Mouse (Mus musculus) embryonic fibroblast, embryonic 13.5 days (primary cell): ENCODE measurements around the gene Galnt4. TPM values are rescaled to one million over a fixed set of nuclear protein-coding genes. Genes with fewer than 3 reads are reported as not detected.

Source experiments
- H3K27ac ChIP-seq: 2 replicates; pipeline ENCODE4 v1.5.1; 2012; ENCODE audit warnings: low read length, control low read depth, inconsistent platforms; ENCODE audit not compliant: insufficient read depth
- H3K4me1 ChIP-seq: 2 replicates; pipeline ENCODE4 v1.6.1; 2011; ENCODE audit warnings: low read length; ENCODE audit not compliant: control insufficient read depth, insufficient read depth
- H3K4me3 ChIP-seq: 2 replicates; pipeline ENCODE4 v1.5.1; 2011; ENCODE audit warnings: mild to moderate bottlenecking, control low read depth, low read length; ENCODE audit not compliant: insufficient read depth
- CTCF ChIP-seq: IDR thresholded peaks from 2 replicates; pipeline ENCODE4 v1.5.1; 2011; ENCODE audit warnings: mild to moderate bottlenecking, control low read depth, low read length, moderate library complexity, borderline replicate concordance; ENCODE audit not compliant: insufficient read depth
- POLR2A ChIP-seq: IDR thresholded peaks from 2 replicates; pipeline ENCODE4 v1.6.1; 2011; ENCODE audit warnings: low read depth, mild to moderate bottlenecking, control low read depth, low read length, moderate library complexity
- polyA plus RNA-seq: library from polyadenylated mRNA; stranded (reverse); fragments of >200 nt; gene quantifications from 2 replicates; pipeline ENCODE4 v1.2.4, GENCODE M21; 2011; ENCODE audit warnings: low read depth; ENCODE audit not compliant: missing spikeins, insufficient read length

The Galnt4 gene
- polyA plus RNA-seq: 12.8 and 15.5 TPM in 2 replicates

GRCm38 (mm10) chr10:99107964-99108363, at the start of gene Galnt4:
Galnt4 (plus strand) TSS chr10:99108159.
- Histone ChIP-seq H3K27ac (no peak within 1 kb of the TSS), H3K4me1 (0 out of 2 replicates have a peak, but pooled peaks cover 3% of the 10 kb centered on the region), H3K4me3 (peak within 1 kb of the TSS; percentile 69)
- no peak for TF ChIP-seq CTCF
- peak; percentile 76 for TF ChIP-seq POLR2A

DNA sequence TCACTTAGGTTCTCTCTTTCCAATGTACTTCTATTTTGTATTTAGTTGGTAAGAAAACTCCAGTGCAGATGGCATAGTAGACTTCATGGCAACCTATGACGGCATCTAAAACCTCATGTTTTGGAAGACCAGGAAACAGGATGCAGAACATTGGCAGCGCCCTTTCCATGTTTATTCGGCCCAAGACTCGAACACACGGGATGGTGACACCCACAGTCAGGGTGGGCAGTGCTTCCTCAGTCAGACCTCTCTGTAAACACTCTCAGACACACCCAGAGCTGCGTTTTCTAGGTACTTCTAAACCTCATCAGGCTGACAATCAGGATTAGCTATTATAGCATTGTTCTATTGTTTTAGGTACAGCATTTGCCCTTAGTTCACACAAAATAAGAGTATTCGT, 47.4 kb upstream of the Galnt4 start:
- no peak overlapping the region for H3K27ac ChIP-seq
- no peak for TF ChIP-seq POLR2A
- TF ChIP-seq CTCF: no peak

DNA sequence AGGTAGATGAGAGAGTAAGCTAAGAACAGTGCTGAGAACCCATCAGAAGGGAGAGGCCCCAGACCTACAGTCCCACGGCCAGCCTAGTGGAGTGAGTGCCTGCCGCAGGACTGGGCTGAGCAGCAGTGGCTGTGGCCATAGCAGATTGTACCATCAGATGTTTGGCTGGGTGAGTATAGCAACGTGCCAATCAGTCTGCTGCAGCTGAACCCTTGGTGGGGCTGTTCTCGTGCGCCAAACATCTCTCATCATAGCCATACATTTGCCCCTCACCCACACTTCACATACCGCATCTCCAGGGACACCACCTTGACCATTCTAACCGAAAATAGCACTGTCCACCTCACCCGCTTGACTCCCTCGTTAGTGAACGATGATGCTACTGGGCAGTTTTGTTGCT, 46.5 kb upstream of the Galnt4 start:
- no peaks in the 10 kb centered on the region for H3K4me1 ChIP-seq
- TF ChIP-seq CTCF (no peak), POLR2A (no peak)
- H3K4me3 ChIP-seq: no peak overlapping the region
- H3K27ac ChIP-seq: no peak overlapping the region

More for the DNA sequence above, 47.4 kb upstream of the Galnt4 start:
- Histone ChIP-seq H3K4me1 (no peaks in the 10 kb centered on the region), H3K4me3 (no peak overlapping the region)

- Histone ChIP-seq H3K27ac (peak overlapping the region; percentile 82), H3K4me1 (no peaks in the 10 kb centered on the region), H3K4me3 (no peak overlapping the region)
- no peak for TF ChIP-seq CTCF
- TF ChIP-seq POLR2A: no peak
Observed at GRCm38 (mm10) chr10:99062546-99062945, 45.4 kb upstream of the Galnt4 start.

DNA sequence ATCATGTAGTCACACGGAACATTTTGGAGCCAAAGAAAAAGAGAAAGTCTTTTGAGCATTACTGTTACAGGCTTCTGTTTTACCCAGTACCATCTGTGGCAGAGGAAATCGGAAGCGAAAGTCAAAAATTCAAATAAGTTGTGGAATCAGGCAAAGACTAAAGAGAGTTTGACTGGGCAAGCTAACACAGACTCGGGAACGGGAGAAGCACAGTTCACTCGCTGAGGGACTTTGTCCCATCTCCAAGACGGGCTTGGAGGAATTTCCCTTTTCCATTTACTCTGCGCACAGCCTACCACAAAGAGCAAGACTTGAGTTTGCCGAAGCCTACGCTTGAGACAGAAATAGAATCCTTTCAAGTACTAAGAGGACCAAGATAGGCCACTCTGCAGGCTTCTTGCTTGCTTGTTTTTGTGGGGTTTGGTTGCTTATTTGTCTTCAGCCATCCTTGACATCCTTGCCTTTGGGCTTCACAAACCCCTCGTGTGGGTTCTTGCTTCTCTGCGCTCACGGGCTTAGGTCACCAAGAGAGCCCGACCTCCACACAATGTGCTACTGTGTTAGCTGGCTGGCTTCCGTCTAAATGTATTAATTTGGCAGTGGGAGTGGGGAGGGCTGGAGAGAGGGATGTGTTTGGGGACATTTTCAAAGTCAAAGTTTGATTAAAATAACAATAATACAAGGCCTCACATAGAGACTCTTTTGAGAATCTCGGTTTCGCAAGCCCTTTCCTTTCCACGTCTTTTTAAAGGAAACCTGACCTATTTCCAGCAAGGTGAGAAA, 31.7 kb upstream of the Galnt4 start:
- Histone ChIP-seq H3K27ac (no peak overlapping the region), H3K4me3 (no peak overlapping the region), H3K4me1 (no peaks in the 10 kb centered on the region)
- TF ChIP-seq POLR2A (no peak), CTCF (no peak)

- no peak overlapping the region for H3K27ac ChIP-seq
- H3K4me3 ChIP-seq: no peak overlapping the region
Observed at GRCm38 (mm10) chr10:99078621-99079020, 29.3 kb upstream of the Galnt4 start.

GRCm38 (mm10) chr10:99081569-99081990, 26.4 kb upstream of the Galnt4 start:
- H3K4me1 ChIP-seq: peaks cover 6% of the 10 kb centered on the region
- H3K4me3 ChIP-seq: no peak overlapping the region
- no peak overlapping the region for H3K27ac ChIP-seq
- TF ChIP-seq POLR2A (no peak), CTCF (no peak)

More at GRCm38 (mm10) chr10:99078621-99079020, 29.3 kb upstream of the Galnt4 start:
- H3K4me1 ChIP-seq: peaks cover 3% of the 10 kb centered on the region; the same call in 1 of the 2 replicates
- TF ChIP-seq CTCF (no peak), POLR2A (no peak)

DNA sequence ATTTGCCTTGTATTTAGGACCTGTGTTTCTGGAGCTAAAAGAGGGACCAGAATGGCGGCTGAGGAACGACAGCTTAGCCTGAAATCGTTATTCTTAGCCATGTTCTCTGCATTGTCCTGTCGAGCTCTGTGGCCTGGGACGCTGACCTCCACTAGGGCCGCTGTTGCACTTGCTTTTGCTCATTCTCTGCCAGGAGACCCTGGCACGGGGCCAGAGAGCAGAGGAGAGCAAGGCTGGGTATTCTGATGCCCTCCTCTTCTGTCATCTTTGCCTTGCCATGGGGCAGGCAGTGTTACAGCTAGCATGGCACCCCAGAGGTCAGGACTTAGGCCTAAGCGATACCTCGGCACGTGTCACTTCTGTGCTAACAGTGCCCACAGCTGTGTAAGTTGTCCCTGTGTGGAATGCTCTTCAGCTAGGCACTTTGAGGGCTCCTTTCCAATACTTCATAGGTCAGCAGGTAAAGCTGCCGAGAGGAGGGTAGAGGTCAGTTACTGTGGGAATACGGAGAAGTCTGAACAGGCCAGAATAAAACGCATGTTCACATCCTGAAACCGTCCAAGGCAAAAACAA, 24.4 kb upstream of the Galnt4 start:
- Histone ChIP-seq H3K4me1 (peaks cover 6% of the 10 kb centered on the region), H3K4me3 (no peak overlapping the region), H3K27ac (peak overlapping the region; percentile 72)
- TF ChIP-seq POLR2A (no peak), CTCF (no peak)

DNA sequence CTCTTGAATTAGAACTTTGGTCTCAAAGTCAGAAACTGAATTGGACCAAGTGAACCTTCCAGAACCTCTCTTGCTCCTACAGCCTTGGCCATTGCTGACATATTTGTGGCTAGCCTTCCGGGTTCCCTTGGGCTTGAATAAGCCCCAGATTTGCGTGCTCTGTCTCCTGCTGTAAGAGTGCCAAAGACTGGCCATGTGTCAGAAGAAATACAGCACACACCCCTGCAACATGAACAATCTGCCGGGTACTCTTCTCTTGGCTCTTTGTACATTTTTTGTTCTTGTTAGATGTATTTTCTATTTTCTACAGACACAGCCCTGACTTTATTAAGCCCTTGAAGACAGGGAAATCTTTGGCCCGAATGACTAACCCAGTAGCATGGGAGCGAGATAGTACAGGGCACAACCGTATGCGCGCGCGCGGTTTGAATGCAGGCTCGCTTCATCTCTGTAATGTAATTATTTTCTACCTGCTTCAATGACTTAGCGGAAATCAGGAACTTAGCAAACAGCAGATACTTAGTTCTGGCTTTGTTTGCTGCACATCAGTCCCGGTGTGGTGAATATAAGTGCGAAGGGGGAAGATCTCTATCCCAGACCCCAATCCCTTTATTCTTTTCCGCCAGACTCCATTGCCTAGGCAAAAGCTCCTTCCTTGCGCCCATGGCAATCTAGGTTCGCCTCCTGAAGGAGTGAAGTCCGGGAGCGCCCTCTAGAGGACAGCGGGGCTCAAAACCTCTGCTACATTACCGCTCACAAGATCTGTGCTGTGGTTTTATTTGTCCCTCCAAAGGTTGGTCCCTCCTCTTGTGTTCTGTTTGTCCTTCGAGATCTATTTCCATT, 23.3 kb upstream of the Galnt4 start:
- peak; percentile 63; the same call in 1 of the 2 replicates for TF ChIP-seq CTCF
- TF ChIP-seq POLR2A: no peak
- H3K27ac ChIP-seq: peak overlapping the region; percentile 72
- H3K4me3 ChIP-seq: no peak overlapping the region
- H3K4me1 ChIP-seq: peaks cover 6% of the 10 kb centered on the region

GRCm38 (mm10) chr10:99085240-99085587, 22.7 kb upstream of the Galnt4 start:
- Histone ChIP-seq H3K4me1 (peaks cover 6% of the 10 kb centered on the region), H3K27ac (no peak overlapping the region), H3K4me3 (no peak overlapping the region)
- TF ChIP-seq CTCF: no peak

GRCm38 (mm10) chr10:99086029-99086428, 21.9 kb upstream of the Galnt4 start:
- Histone ChIP-seq H3K4me3 (no peak overlapping the region), H3K4me1 (peaks cover 6% of the 10 kb centered on the region), H3K27ac (no peak overlapping the region)
- TF ChIP-seq CTCF (no peak), POLR2A (no peak)
